Mouse (Mus musculus) lung, adult 2 months (tissue): ENCODE measurements around the gene Nme3. TPM values are rescaled to one million over a fixed set of nuclear protein-coding genes. Genes with fewer than 3 reads are reported as not detected.

ENCODE experiments used
- DNase-seq: peaks from one replicate; pipeline ENCODE4 v3.0.0; 2022
- H3K4me1 ChIP-seq: fragments of 200-500 bp; 2 replicates; pipeline ENCODE4 v1.6.1; 2011; ENCODE audit warnings: low read length; ENCODE audit not compliant: control insufficient read depth, insufficient read depth
- H3K4me3 ChIP-seq: fragments of 200-500 bp; replicated peaks from 2 replicates; pipeline ENCODE3; 2011; ENCODE audit warnings: low read depth, mild to moderate bottlenecking, control low read depth, low read length; ENCODE audit errors: extremely low read depth
- CTCF ChIP-seq: fragments of 200-500 bp; IDR thresholded peaks from 2 replicates; pipeline ENCODE4 v1.5.1; 2011; ENCODE audit warnings: mild to moderate bottlenecking, low read length, control low read depth; ENCODE audit not compliant: insufficient read depth
- POLR2A ChIP-seq: fragments of 200-500 bp; IDR thresholded peaks from 2 replicates; pipeline ENCODE4 v1.6.1; 2011; ENCODE audit warnings: low read depth, mild to moderate bottlenecking, control low read depth, low read length, borderline replicate concordance; ENCODE audit errors: extremely low read depth
- WGBS: fragments of 180-500 bp; shearing (Covaris S2); methylation state at CpG from one replicate; pipeline ENCODE4 v1.1.7; 2018; 5-methylcytosine and 5-hydroxymethylcytosine counted together
- polyA plus RNA-seq: library from polyadenylated mRNA; depleted of rRNA; stranded (reverse); fragments of >200 nt; gene quantifications from 2 replicates; pipeline ENCODE4 v1.2.3, GENCODE M21; 2012

Gene Nme3
- polyA plus RNA-seq, 1 experiment, result 55.8 TPM

- peak; percentile 38; the same call in 1 of the 2 replicates for TF ChIP-seq POLR2A
- TF ChIP-seq CTCF, result no peak
- 83% methylated on average over 3 of the region's 3 CpGs for WGBS
- H3K4me1 ChIP-seq, result peaks cover 9% of the 10 kb centered on the region; the same call in 1 of the 2 replicates
- H3K4me3 ChIP-seq, result no peak overlapping the region
- no peak for DNase-seq
Measured at GRCm38 (mm10) chr17:24888862-24889261, 7.4 kb upstream of the Nme3 start.

GRCm38 (mm10) chr17:24890151-24891092, 5.9 kb upstream of the Nme3 start:
- TF ChIP-seq CTCF (no peak), POLR2A (peak; percentile 40; the same call in 1 of the 2 replicates)
- no peak for DNase-seq
- no peak overlapping the region for H3K4me3 ChIP-seq
- H3K4me1 ChIP-seq, result peaks cover 14% of the 10 kb centered on the region
- WGBS, result 83% methylated on average over 19 of the region's 19 CpGs

- no peak overlapping the region for H3K4me3 ChIP-seq
- WGBS, result 79% methylated on average over 13 of the region's 13 CpGs
- DNase-seq, result no peak
Measured at GRCm38 (mm10) chr17:24891321-24891720, 5.0 kb upstream of the Nme3 start.

GRCm38 (mm10) chr17:24892785-24893184, 3.5 kb upstream of the Nme3 start:
- WGBS, result 87% methylated on average over 12 of the region's 12 CpGs
- H3K4me1 ChIP-seq, result peaks cover 16% of the 10 kb centered on the region
- no peak overlapping the region for H3K4me3 ChIP-seq
- DNase-seq, result no peak
- TF ChIP-seq POLR2A (no peak), CTCF (no peak)

More at GRCm38 (mm10) chr17:24891321-24891720, 5.0 kb upstream of the Nme3 start:
- TF ChIP-seq POLR2A (no peak), CTCF (no peak)
- H3K4me1 ChIP-seq, result peaks cover 15% of the 10 kb centered on the region

- WGBS, result 90% methylated on average over 2 of the region's 2 CpGs
- no peak for DNase-seq
- TF ChIP-seq CTCF (no peak), POLR2A (no peak)
- Histone ChIP-seq H3K4me1 (peaks cover 16% of the 10 kb centered on the region), H3K4me3 (no peak overlapping the region)
Measured at GRCm38 (mm10) chr17:24893276-24893675, 3.0 kb upstream of the Nme3 start.

GRCm38 (mm10) chr17:24894061-24894994, 2.0 kb upstream of the Nme3 start:
- DNase-seq, result no peak
- WGBS, result 10% methylated on average over 31 of the region's 31 CpGs
- Histone ChIP-seq H3K4me1 (peaks cover 16% of the 10 kb centered on the region), H3K4me3 (peak overlapping the region; percentile 91)
- TF ChIP-seq POLR2A, result no peak
- no peak for TF ChIP-seq CTCF

- DNase-seq, result peak; percentile 84
- Histone ChIP-seq H3K4me1 (peaks cover 16% of the 10 kb centered on the region), H3K4me3 (peak within 1 kb of the TSS; percentile 91)
- under 1% methylated on average over 62 of the region's 62 CpGs for WGBS
- TF ChIP-seq POLR2A (peak; percentile 76; the same call in 1 of the 2 replicates), CTCF (no peak)
Measured at GRCm38 (mm10) chr17:24894995-24895547, 1.2 kb upstream of the Nme3 start, which contains the start of the genes Eme2 and Mrps34. Eme2 (minus strand) TSS chr17:24895087. Mrps34 (plus strand) TSS chr17:24895116.

GRCm38 (mm10) chr17:24895571-24896240, 594 bp upstream of the Nme3 start:
- WGBS, result 8% methylated on average over 23 of the region's 23 CpGs
- H3K4me1 ChIP-seq, result peaks cover 16% of the 10 kb centered on the region
- TF ChIP-seq CTCF, result no peak
- TF ChIP-seq POLR2A, result no peak
- no peak for DNase-seq
- H3K4me3 ChIP-seq, result peak overlapping the region; percentile 91
